Mouse (Mus musculus) limb, embryonic 13.5 days (tissue): ENCODE measurements around the gene Gm19345. TPM values are rescaled to one million over a fixed set of nuclear protein-coding genes. Genes with fewer than 3 reads are reported as not detected.

Source experiments
- ATAC-seq: fragments of 200-750 bp; cut with Nextera tagmentation; 2 replicates; pipeline ENCODE4 v1.8.0; 2017; ENCODE audit warnings: low read depth, moderate number of reproducible peaks, moderate TSS enrichment; ENCODE audit not compliant: low FRiP score
- H3K27ac ChIP-seq: fragments of 300-500 bp; sonication (generic); 2 replicates; pipeline ENCODE4 v1.5.1; 2015; ENCODE audit warnings: inconsistent platforms, mild to moderate bottlenecking, moderate library complexity
- H3K27me3 ChIP-seq: fragments of 300-500 bp; sonication (generic); 2 replicates; pipeline ENCODE4 v1.6.1; 2015; ENCODE audit warnings: mild to moderate bottlenecking, inconsistent platforms
- H3K36me3 ChIP-seq: fragments of 300-500 bp; sonication (generic); 2 replicates; pipeline ENCODE4 v1.6.1; 2015; ENCODE audit warnings: inconsistent platforms, mild to moderate bottlenecking, moderate library complexity
- H3K4me1 ChIP-seq: fragments of 300-500 bp; sonication (generic); 2 replicates; pipeline ENCODE4 v1.6.1; 2015; ENCODE audit warnings: inconsistent platforms
- H3K4me2 ChIP-seq: fragments of 300-500 bp; sonication (generic); replicated peaks from 2 replicates; pipeline ENCODE4 v1.6.1; 2015; ENCODE audit warnings: inconsistent platforms, mild to moderate bottlenecking, moderate library complexity
- H3K4me3 ChIP-seq: fragments of 300-500 bp; sonication (generic); 2 replicates; pipeline ENCODE4 v1.5.1; 2015; ENCODE audit warnings: moderate library complexity, mild to moderate bottlenecking, inconsistent platforms
- H3K9ac ChIP-seq: fragments of 300-500 bp; sonication (generic); 2 replicates; pipeline ENCODE4 v1.6.1; 2015; ENCODE audit warnings: mild to moderate bottlenecking, inconsistent platforms
- H3K9me3 ChIP-seq: fragments of 300-500 bp; sonication (generic); 2 replicates; pipeline ENCODE4 v1.6.1; 2016; ENCODE audit warnings: inconsistent platforms
- WGBS: fragments of 180-500 bp; shearing (Covaris S2); methylation state at CpG from one replicate; pipeline ENCODE4 v1.1.7; 2015; 5-methylcytosine and 5-hydroxymethylcytosine counted together
- polyA plus RNA-seq: library from polyadenylated mRNA; unstranded; fragments of >200 nt; fragmentation: Nextera tagmentation; extraction: Ambion mirVana; gene quantifications from 2 replicates; pipeline ENCODE4 v1.2.1, GENCODE M21; 2015

Gm19345 gene
- polyA plus RNA-seq, 1 experiment from 2014 or later = not detected

DNA sequence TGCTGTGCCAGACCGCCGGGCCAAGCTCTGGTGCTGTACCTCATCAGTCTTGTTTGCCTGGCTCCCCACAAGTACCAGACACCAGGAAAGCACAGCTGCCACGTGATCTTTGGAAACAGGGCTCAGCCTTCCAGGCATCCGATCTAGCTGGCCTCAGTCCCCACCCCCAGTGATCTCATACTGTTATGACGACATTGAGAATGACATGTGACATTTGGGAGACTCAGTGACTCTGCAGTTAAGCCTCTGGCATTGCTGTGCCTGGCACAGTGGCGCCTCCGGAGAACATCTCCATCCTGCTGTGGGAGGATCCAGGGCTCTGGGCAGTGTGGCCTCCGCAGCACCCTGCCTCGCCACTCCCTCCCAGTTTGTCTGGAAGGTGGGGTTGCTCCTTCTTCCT is 20.0 kb upstream of the Gm19345 start:
- H3K9ac ChIP-seq = no peak overlapping the region
- no peak overlapping the region for H3K4me3 ChIP-seq
- no peaks in the 10 kb centered on the region for H3K9me3 ChIP-seq
- H3K27ac ChIP-seq = no peak overlapping the region
- H3K4me2 ChIP-seq = no peak overlapping the region
- H3K36me3 ChIP-seq = no peaks in the 10 kb centered on the region
- H3K27me3 ChIP-seq = peaks cover 10% of the 10 kb centered on the region; the same call in 1 of the 2 replicates
- peaks cover 8% of the 10 kb centered on the region for H3K4me1 ChIP-seq
- ATAC-seq = no peak
- 43% methylated on average over 9 of the region's 9 CpGs for WGBS

DNA sequence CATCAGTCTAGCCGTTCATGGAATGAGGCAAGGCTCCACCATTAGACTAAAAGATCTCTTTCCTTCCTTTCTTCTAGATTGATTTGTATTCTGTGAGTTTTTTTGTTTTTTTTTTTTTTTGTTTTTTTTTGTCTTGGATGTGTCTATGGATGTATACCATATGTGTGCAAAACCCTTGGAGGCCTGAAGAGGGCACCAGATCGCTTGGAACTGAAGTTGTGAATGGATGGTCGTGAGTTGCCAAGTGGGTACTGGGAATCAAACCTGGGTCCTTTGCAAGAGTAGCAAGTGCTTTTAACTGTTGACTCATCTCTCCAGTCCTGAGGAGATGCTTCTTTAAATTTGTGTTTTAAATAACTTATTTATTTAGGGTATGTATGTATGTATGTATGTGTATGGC is 17.7 kb upstream of the Gm19345 start:
- Histone ChIP-seq H3K4me1 (peaks cover 5% of the 10 kb centered on the region), H3K4me2 (no peak overlapping the region), H3K27me3 (peaks cover 10% of the 10 kb centered on the region; the same call in 1 of the 2 replicates), H3K27ac (no peak overlapping the region), H3K36me3 (no peaks in the 10 kb centered on the region), H3K9ac (no peak overlapping the region), H3K9me3 (no peaks in the 10 kb centered on the region), H3K4me3 (no peak overlapping the region)
- no peak for ATAC-seq
- WGBS = 65% methylated on average over 3 of the region's 3 CpGs

DNA sequence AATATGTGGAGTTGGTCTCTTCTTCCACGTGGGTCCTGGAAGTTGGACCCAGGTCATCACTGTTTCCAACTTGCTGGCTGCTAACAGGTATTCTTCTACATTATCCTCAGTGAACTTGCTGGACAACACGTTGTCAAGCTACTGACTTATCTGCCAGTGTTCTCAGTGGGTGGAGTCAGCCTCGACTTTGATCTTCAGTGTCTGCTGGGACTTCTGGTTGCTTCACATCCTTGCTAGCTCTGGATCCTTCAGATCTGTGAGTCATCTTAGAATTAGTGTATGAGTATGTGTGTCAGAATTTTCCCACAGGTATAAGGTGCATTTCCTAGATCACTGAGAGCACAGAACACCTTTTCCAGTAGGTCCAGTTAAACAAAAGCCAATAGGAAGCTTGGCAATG is 15.0 kb upstream of the Gm19345 start:
- H3K9me3 ChIP-seq = no peaks in the 10 kb centered on the region
- H3K27me3 ChIP-seq = 0 out of 2 replicates have a peak, but pooled peaks cover 4% of the 10 kb centered on the region
- H3K27ac ChIP-seq = no peak overlapping the region
- H3K4me1 ChIP-seq = no peaks in the 10 kb centered on the region
- 63% methylated on average over 3 of the region's 3 CpGs for WGBS
- no peak overlapping the region for H3K4me3 ChIP-seq
- H3K4me2 ChIP-seq = no peak overlapping the region
- H3K36me3 ChIP-seq = no peaks in the 10 kb centered on the region
- no peak overlapping the region for H3K9ac ChIP-seq
- ATAC-seq = no peak

DNA sequence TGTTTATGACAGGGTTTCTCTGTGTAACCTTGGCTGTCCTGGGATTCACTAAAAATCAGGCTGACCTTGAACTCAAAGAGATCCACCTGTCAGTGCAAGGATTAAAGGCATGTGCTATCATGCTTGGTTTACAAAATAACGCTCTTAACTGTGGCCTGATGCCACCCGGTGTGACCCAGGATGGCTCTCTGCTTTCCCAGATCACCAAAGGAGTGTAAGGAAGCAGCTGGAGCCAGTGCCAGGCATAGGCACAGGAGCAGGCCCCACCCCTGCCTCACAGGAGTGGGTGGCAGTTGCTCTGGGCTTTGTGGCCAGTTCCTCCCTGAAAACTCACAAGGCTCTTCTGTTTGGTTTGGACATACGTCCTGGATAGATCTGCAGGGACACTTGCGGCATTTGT is 11.4 kb upstream of the Gm19345 start:
- Histone ChIP-seq H3K27ac (no peak overlapping the region), H3K27me3 (peaks cover 25% of the 10 kb centered on the region), H3K9me3 (no peaks in the 10 kb centered on the region), H3K4me1 (no peaks in the 10 kb centered on the region), H3K9ac (no peak overlapping the region), H3K4me2 (no peak overlapping the region), H3K36me3 (no peaks in the 10 kb centered on the region), H3K4me3 (no peak overlapping the region)
- ATAC-seq = no peak
- WGBS = 79% methylated on average over 4 of the region's 4 CpGs

DNA sequence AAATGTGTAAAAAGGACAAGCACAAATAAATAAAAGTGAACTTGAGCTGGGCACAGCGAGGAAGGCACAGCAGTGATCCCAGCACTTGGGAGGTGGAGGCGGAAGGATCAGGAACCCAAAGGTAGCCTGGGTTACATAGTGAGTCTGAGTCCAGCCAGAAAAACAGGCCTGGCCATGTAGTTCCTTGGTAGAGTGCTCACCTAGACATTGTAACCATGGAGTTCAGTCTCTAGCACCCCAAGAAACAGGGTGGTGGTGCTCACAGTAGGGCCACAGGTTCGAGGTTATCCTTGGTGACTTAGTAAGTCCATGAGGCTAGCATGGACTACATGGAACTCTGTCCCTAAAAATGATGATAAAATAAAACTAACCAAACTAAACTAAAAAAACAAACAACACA is 10.9 kb upstream of the Gm19345 start:
- no peak for ATAC-seq
- Histone ChIP-seq H3K4me1 (no peaks in the 10 kb centered on the region), H3K9ac (no peak overlapping the region), H3K27me3 (peaks cover 29% of the 10 kb centered on the region), H3K4me3 (no peak overlapping the region), H3K27ac (no peak overlapping the region), H3K36me3 (no peaks in the 10 kb centered on the region), H3K9me3 (no peaks in the 10 kb centered on the region), H3K4me2 (no peak overlapping the region)
- 81% methylated on average over 3 of the region's 3 CpGs for WGBS

DNA sequence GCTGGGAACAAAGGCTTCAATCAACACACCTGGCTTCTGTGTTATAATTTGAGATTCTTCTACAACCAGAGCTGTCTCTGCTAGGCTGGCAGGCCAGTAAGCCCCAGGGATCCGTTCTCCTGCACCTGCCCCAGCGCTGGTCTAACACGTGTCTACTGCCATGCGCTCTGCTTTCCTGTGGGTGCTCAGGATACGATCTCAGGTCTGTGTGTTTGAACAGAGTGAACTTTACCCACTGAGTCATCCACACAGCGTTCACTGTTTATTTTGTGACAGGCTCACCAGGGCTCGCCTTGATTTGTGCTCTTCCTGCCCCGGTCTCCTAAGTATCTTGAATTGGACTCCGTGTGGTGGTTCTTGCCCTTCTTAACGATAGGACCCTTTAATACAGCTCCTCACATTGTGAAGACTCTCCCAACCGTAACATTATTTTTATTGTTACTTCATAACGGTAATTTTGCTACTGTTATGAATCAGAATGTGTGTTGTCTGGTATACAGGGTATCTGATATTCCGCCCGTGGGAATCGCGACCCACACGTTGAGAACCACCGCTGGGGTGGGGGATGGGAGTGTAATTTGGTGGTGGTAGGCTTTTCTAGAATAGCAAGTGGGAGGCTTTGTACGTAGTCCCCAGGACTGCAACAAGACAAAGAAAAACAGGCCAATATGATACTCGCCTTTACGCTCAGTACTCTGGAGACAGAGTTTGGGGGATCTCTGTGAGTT is 10.0 kb upstream of the Gm19345 start:
- ATAC-seq = no peak
- H3K4me1 ChIP-seq = no peaks in the 10 kb centered on the region
- H3K9me3 ChIP-seq = no peaks in the 10 kb centered on the region
- no peak overlapping the region for H3K4me3 ChIP-seq
- no peak overlapping the region for H3K9ac ChIP-seq
- no peak overlapping the region for H3K27ac ChIP-seq
- no peak overlapping the region for H3K4me2 ChIP-seq
- no peaks in the 10 kb centered on the region for H3K36me3 ChIP-seq
- peaks cover 36% of the 10 kb centered on the region for H3K27me3 ChIP-seq
- WGBS = 82% methylated on average over 21 of the region's 21 CpGs

DNA sequence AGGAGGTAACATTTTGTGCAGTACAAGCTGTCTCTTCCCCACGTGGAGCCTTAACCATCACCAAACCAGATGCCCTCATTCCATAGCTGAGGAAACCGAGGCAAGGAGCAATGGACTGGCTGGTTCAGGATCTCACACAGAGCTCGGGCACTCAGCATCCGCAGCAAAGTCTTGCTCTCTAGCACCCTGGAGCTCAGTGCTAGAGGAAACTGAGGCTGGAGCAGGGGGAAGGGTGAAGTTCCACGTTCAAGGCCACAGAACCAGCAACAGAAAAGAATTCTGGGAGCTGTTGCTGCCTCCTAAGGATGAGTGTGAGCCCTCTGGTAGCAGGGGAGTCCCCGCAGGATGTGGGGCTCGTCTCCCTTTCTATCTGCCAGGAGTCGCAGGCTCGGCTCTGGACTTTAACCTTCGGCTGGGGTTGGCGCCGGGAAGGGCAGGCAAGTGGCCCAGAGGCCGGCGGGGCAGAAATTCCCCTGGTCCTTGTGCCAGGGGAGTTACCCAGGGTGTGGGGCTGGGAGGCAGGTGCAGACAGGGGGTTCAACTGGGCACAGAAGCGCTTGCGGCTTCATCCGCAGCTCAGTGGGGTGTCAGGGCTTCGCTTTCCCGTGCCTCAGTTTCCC is 8.8 kb upstream of the Gm19345 start:
- no peak overlapping the region for H3K9ac ChIP-seq
- WGBS = 28% methylated on average over 19 of the region's 19 CpGs
- no peak for ATAC-seq
- H3K4me2 ChIP-seq = no peak overlapping the region
- H3K27ac ChIP-seq = no peak overlapping the region
- no peak overlapping the region for H3K4me3 ChIP-seq
- no peaks in the 10 kb centered on the region for H3K36me3 ChIP-seq
- H3K9me3 ChIP-seq = no peaks in the 10 kb centered on the region
- peaks cover 48% of the 10 kb centered on the region for H3K27me3 ChIP-seq
- peaks cover 3% of the 10 kb centered on the region; the same call in 1 of the 2 replicates for H3K4me1 ChIP-seq

DNA sequence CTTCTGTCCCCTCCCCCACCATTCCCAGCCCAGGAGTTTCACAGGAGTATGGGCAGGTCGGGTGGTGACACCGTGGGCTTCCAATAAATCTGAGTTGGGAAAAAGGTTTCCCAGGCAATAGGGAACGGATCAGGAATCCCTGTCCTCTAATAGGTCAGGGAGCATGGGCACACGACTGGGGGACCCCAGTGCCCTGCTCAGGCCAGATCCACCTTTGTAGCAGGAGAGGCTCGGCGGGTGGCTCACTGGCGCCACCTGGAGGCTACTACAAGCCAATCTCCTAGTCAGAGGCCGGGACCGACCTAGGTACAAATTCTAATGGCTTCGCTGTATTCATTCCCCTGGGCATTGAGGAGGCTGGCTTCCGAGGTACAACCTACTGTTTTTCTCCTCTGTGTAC is 8.2 kb upstream of the Gm19345 start:
- Histone ChIP-seq H3K4me1 (peaks cover 3% of the 10 kb centered on the region; the same call in 1 of the 2 replicates), H3K27ac (no peak overlapping the region), H3K4me3 (no peak overlapping the region), H3K9ac (no peak overlapping the region), H3K4me2 (no peak overlapping the region), H3K9me3 (no peaks in the 10 kb centered on the region), H3K27me3 (peaks cover 53% of the 10 kb centered on the region), H3K36me3 (no peaks in the 10 kb centered on the region)
- 5% methylated on average over 11 of the region's 11 CpGs for WGBS
- no peak for ATAC-seq

DNA sequence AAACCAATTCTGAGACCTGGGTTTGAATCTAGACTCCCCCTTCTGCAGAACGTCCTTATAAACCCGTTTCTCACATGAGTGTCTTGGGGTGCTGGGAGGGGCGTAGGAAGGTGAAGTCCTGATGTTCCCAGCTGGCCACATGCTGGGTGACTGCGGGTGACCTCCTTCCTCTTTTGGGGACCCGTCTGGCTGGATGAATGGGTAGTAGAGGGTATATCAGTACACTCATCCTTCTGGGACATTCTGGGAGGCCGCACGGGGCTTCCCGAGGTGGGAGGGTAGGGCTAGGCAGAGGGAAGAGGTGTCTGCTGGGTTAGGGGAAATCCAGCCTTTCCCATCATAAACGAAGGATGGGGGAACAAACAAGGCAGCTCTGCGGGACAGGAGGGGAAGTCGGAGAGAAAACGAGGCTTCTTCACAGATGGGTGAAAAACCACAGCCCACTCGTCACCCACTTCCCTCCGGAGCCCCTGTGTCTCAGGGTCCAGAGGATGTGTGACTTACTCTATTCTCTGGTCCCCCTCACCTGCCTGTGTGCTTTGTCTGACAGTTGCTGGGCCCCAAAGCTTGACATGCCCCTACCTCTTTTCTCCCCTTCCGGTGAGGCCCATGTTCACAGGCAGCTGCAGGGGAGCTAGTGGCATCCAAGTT is 7.2 kb upstream of the Gm19345 start:
- Histone ChIP-seq H3K36me3 (no peaks in the 10 kb centered on the region), H3K27me3 (peaks cover 63% of the 10 kb centered on the region), H3K4me2 (no peak overlapping the region), H3K4me3 (no peak overlapping the region), H3K27ac (no peak overlapping the region), H3K9ac (no peak overlapping the region), H3K4me1 (peaks cover 3% of the 10 kb centered on the region; the same call in 1 of the 2 replicates), H3K9me3 (no peaks in the 10 kb centered on the region)
- 63% methylated on average over 15 of the region's 15 CpGs for WGBS
- no peak for ATAC-seq

DNA sequence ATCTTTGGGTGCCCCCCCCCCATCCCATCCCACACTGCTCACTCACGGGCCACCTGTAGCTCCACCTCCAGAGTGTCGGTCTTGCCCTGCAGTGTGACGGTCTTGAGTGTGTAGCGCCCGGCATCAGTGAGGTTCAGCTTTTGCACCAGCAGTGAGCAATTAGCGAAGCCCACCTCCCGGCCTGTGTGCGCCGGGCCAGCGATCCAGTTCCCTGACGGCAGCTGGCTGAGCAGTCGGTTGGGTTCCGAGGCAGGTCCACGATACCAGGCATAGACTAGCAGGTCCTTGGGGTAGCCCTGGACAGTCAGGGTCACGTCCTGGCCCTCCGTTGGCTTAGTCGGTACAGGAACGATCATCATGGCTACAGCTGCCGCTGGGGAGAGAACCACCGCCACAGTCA is 1.7 kb downstream of the Gm19345 start:
- no peak overlapping the region for H3K4me2 ChIP-seq
- WGBS = 85% methylated on average over 20 of the region's 20 CpGs
- ATAC-seq = no peak

DNA sequence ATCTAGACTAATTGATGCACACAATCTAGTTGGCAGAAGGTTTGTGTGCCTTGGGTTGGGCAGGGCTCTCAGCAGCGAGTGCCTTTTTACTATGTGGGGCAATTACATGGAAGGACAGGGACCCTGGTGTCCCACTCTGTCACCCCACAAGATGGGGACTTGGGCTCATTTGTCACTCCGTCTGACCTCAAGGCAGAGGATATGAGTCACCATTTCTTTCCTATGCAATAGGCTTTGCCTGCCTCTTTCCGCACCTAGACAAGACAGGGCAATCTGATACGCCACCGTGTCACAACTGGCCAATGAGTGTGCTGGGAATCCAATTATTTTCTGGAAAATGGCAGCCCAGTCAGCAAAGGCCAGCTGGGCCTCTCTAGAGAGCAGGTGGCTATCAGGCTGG is 3.9 kb downstream of the Gm19345 start:
- Histone ChIP-seq H3K4me3 (no peak overlapping the region), H3K27me3 (peaks cover 40% of the 10 kb centered on the region), H3K4me1 (peaks cover 6% of the 10 kb centered on the region; the same call in 1 of the 2 replicates), H3K27ac (no peak overlapping the region), H3K9me3 (no peaks in the 10 kb centered on the region), H3K4me2 (no peak overlapping the region), H3K9ac (no peak overlapping the region), H3K36me3 (no peaks in the 10 kb centered on the region)
- ATAC-seq = no peak
- WGBS = 81% methylated on average over 5 of the region's 5 CpGs

More for the DNA sequence above, 1.7 kb downstream of the Gm19345 start:
- peaks cover 6% of the 10 kb centered on the region; the same call in 1 of the 2 replicates for H3K4me1 ChIP-seq
- H3K27me3 ChIP-seq = peaks cover 55% of the 10 kb centered on the region
- H3K9me3 ChIP-seq = no peaks in the 10 kb centered on the region; the same call in 1 of the 2 replicates
- no peak overlapping the region for H3K9ac ChIP-seq
- no peak overlapping the region for H3K4me3 ChIP-seq
- H3K36me3 ChIP-seq = no peaks in the 10 kb centered on the region
- H3K27ac ChIP-seq = no peak overlapping the region

DNA sequence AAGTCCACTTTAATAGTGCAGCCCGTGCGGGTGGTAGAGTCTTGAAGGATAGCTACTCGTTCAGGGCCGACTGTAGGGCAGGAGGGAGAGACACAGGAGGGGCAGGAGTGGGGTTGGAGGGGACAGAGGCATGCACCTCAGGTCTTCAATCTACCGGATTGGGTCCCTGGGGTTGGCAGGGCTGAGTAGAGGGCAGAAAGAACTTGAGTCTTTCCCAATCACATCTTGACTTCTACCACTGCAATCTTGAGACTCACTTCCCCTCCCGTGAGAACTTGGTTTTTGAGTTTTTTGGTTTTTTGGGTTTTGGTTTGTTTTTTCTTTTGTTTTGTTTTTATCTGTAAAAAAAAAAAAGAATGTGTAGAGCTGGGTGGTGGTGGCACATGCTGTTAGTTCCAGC is 4.5 kb downstream of the Gm19345 start:
- H3K4me3 ChIP-seq = no peak overlapping the region
- peaks cover 6% of the 10 kb centered on the region; the same call in 1 of the 2 replicates for H3K4me1 ChIP-seq
- no peak overlapping the region for H3K27ac ChIP-seq
- peaks cover 35% of the 10 kb centered on the region for H3K27me3 ChIP-seq
- H3K9me3 ChIP-seq = no peaks in the 10 kb centered on the region
- no peak for ATAC-seq
- WGBS = 83% methylated on average over 6 of the region's 6 CpGs
- no peaks in the 10 kb centered on the region for H3K36me3 ChIP-seq
- no peak overlapping the region for H3K9ac ChIP-seq
- H3K4me2 ChIP-seq = no peak overlapping the region
